9 mouse cellular contexts compared by ENCODE assay signal in the genomic region with DNA sequence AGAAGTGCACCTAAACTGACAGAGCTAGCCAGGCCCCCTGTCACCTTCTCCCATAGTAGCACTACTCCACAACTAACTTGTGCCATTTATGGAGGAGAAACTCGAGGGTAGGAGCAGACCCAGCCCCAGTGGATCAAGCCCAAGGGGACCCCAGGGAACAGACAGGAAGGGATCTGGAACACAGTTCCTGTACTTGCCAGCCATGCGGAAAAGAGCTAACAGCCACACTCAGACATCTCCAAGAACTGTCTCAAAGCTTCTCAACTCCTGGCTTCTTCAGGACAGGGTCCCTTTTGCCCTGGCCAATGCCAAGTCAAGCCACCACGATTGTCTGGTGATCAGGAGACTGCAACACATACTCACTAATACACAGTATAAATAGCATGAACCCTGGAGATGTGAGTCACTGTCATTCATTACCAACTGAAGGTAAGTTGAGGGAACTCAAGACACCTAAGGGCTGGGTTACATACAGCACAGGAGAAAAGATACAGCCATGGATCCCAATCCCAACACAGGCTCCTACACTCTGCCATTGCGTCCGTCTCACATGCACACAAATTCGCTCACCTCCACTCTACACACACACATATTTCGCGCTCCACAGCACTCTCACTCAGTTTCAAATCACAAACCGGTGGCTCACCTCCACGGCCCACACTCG. TPM values are rescaled to one million over a fixed set of nuclear protein-coding genes. Genes with fewer than 3 reads are reported as not detected.
DNase-seq lines count a peak whose midpoint lies in the region; ATAC-seq and TF ChIP-seq lines count a peak whose summit lies in the region.
"Had no signal": no experiment of that assay in that cellular context is flagged by ENCODE, and none has a peak within 500 bp of the region (broad histone marks: within the 10 kb centered on the region; RNA-seq: fewer than 3 reads in every experiment).

No protein-coding gene starts in this region.

- peak overlapping the region; percentile 92 for H3K9ac ChIP-seq in heart, embryonic 12.5 days
- peak overlapping the region; percentile 76 for H3K9ac ChIP-seq in liver, embryonic 13.5 days

- no peaks in the 10 kb centered on the region; the same call in 1 of the 2 replicates for H3K9me3 ChIP-seq in erythroblast, embryonic 14.5 days (ENCODE audit: control insufficient read depth, low read length)
- H3K9me3 ChIP-seq in E14TG2a.4 (ENCODE audit: low read length), result no peaks in the 10 kb centered on the region
- H3K9me3 ChIP-seq in heart, embryonic 12.5 days (replicated peaks), result no peaks in the 10 kb centered on the region
- no peaks in the 10 kb centered on the region for H3K9me3 ChIP-seq in liver, embryonic 13.5 days (replicated peaks)

- peaks cover 35% of the 10 kb centered on the region for H3K4me1 ChIP-seq in erythroblast, embryonic 14.5 days (ENCODE audit: control insufficient read depth)
- peaks cover 61% of the 10 kb centered on the region for H3K4me1 ChIP-seq in E14TG2a.4 (replicated peaks; ENCODE audit: low read depth, low read length)
- peaks cover 48% of the 10 kb centered on the region for H3K4me1 ChIP-seq in heart, embryonic 12.5 days (replicated peaks)
- H3K4me1 ChIP-seq in liver, embryonic 13.5 days (replicated peaks), result peaks cover 63% of the 10 kb centered on the region

- H3K27me3 ChIP-seq in erythroblast, embryonic 14.5 days (ENCODE audit: control insufficient read depth), result peaks cover 59% of the 10 kb centered on the region
- peaks cover 34% of the 10 kb centered on the region for H3K27me3 ChIP-seq in E14TG2a.4 (ENCODE audit: insufficient read depth, low read length)
- H3K27me3 ChIP-seq in heart, embryonic 12.5 days (replicated peaks), result no peaks in the 10 kb centered on the region
- H3K27me3 ChIP-seq in liver, embryonic 13.5 days, result peaks cover 83% of the 10 kb centered on the region
- H3K27me3 ChIP-seq: CH12.LX had no signal

- 0 out of 2 replicates have a peak overlapping the region, but pooled peaks have one; percentile 79 for H3K27ac ChIP-seq in heart, embryonic 12.5 days (ENCODE audit: poor library complexity, severe bottlenecking)
- no peak overlapping the region for H3K27ac ChIP-seq in liver, embryonic 13.5 days

- DNase-seq in liver, embryonic 13.5 days, result no peak
- no peak for DNase-seq in layer of hippocampus, postnatal 10 days (ENCODE audit: low spot score in 2 of 2)
- no peak for DNase-seq in embryo, embryonic 10.5 days (ENCODE audit: low spot score)
- DNase-seq in adrenal gland, adult 8-10 months, result no peak

- no peaks in the 10 kb centered on the region for H3K36me3 ChIP-seq in erythroblast, embryonic 14.5 days (ENCODE audit: control insufficient read depth)
- H3K36me3 ChIP-seq in E14TG2a.4 (ENCODE audit: insufficient read depth, low read length), result no peaks in the 10 kb centered on the region
- H3K36me3 ChIP-seq in heart, embryonic 12.5 days, result no peaks in the 10 kb centered on the region
- H3K36me3 ChIP-seq in liver, embryonic 13.5 days, result no peaks in the 10 kb centered on the region

- H3K4me2 ChIP-seq in heart, embryonic 12.5 days, result peak overlapping the region; percentile 83
- H3K4me2 ChIP-seq in liver, embryonic 13.5 days, result peak overlapping the region; percentile 90

- H3K4me3 ChIP-seq in erythroblast, embryonic 14.5 days (replicated peaks), result peak overlapping the region; percentile 75
- peak overlapping the region; percentile 94 for H3K4me3 ChIP-seq in E14TG2a.4 (replicated peaks; ENCODE audit: low read length)
- H3K4me3 ChIP-seq in heart, embryonic 12.5 days, result peak overlapping the region; percentile 85
- peak overlapping the region; percentile 72 for H3K4me3 ChIP-seq in liver, embryonic 13.5 days (replicated peaks)

- ATAC-seq in erythroblast, adult 5-6 weeks (replicated peaks; ENCODE audit: low FRiP score, poor library complexity, severe bottlenecking), result no peak
- no peak for ATAC-seq in heart, embryonic 12.5 days (ENCODE audit: insufficient number of reproducible peaks, low FRiP score)
- no peak for ATAC-seq in liver, embryonic 13.5 days (ENCODE audit: low read depth)

- no peak for TF ChIP-seq CTCF in E14TG2a.4 (conservative IDR thresholded peaks at IDR 0.05; ENCODE audit: low read length)

- 7% methylated on average over 11 of the region's 11 CpGs for WGBS in heart, embryonic 12.5 days
- 15% methylated on average over 11 of the region's 11 CpGs for WGBS in liver, embryonic 13.5 days (ENCODE audit: insufficient replicate concordance)

RNA-seq across cellular contexts. Expression of gene Lrig1, which starts 1.3 kb away (rescaled TPM):
- polyA plus RNA-seq in erythroblast, embryonic 14.5 days (2012), result 0.06 and 0.10 TPM in 2 replicates
- 1.2 and 2.5 TPM in 2 replicates for total RNA-seq in erythroblast, adult 5-6 weeks (2015; ENCODE audit: low replicate concordance)
- total RNA-seq in erythroblast, adult 5-6 weeks (2017; ENCODE audit: low replicate concordance), result 1.3 and 2.5 TPM in 2 replicates
- polyA plus RNA-seq in heart, embryonic 12.5 days (2016; fragmentation: Nextera tagmentation; extraction: Ambion mirVana), result 14.6 and 16.5 TPM in 2 replicates
- 1.5 and 1.6 TPM in 2 replicates for polyA plus RNA-seq in liver, embryonic 13.5 days (2015; fragmentation: Nextera tagmentation; extraction: Ambion mirVana)
- total RNA-seq in layer of hippocampus, postnatal 10 days (2021), result 10 to 100 TPM; 36.2 to 36.5 TPM
- total RNA-seq in adrenal gland, adult 8-10 months (2022), result 10 to 100 TPM in 1 of 4 experiments, 1 to 10 TPM in 3; 8.2 to 14.0 (median 9.0) TPM
- total RNA-seq: CH12.LX had no signal
